In the genomic region with DNA sequence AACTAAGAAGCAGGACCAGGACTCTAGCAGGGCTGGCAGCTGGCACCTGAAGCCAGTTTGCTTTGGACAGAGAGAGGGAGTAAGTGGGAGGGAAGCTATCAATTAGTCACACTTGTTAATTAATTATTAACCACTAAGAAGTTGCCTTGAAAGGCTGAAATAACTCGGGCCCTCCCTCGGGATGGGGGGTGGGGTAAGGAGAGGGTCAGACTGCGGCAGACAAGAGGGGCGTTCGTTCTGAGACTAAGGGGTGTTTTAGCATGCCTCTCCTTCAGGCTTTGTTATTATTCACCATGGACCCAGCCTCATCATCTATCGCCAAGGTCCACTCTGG, we compare ENCODE assay signal across 11 mouse cellular contexts. TPM values are rescaled to one million over a fixed set of nuclear protein-coding genes. Genes with fewer than 3 reads are reported as not detected.
DNase-seq lines count a peak whose midpoint lies in the region; ATAC-seq and TF ChIP-seq lines count a peak whose summit lies in the region.
"Had no signal": no experiment of that assay in that cellular context is flagged by ENCODE, and none has a peak within 500 bp of the region (broad histone marks: within the 10 kb centered on the region; RNA-seq: fewer than 3 reads in every experiment).

No protein-coding gene starts in this region.

- DNase-seq in heart, postnatal 25 days (ENCODE audit: low spot score) = no peak
- DNase-seq in kidney, postnatal 14 days = peak; percentile 70
- DNase-seq in neural tube, embryonic 11.5 days (ENCODE audit: low spot score) = peak; percentile 47
- DNase-seq in gastrocnemius, adult 2 months = no peak
- no peak for DNase-seq in cerebellum, adult 11 months
- no peak for DNase-seq in thymus, adult 18-20 months

- H3K4me1 ChIP-seq in heart, embryonic 13.5 days = peaks cover 48% of the 10 kb centered on the region
- H3K4me1 ChIP-seq in embryonic facial prominence, embryonic 12.5 days = peaks cover 42% of the 10 kb centered on the region
- peaks cover 49% of the 10 kb centered on the region for H3K4me1 ChIP-seq in neural tube, embryonic 11.5 days (ENCODE audit: control insufficient read depth, insufficient read depth, low read length)

- no peak overlapping the region for H3K4me2 ChIP-seq in heart, embryonic 13.5 days
- peak overlapping the region; percentile 7; the same call in 1 of the 2 replicates for H3K4me2 ChIP-seq in embryonic facial prominence, embryonic 12.5 days (replicated peaks)
- no peak overlapping the region for H3K4me2 ChIP-seq in neural tube, embryonic 11.5 days (ENCODE audit: low read depth)

- WGBS in heart, embryonic 13.5 days = 54% methylated on average over 6 of the region's 6 CpGs
- WGBS in embryonic facial prominence, embryonic 12.5 days = 19% methylated on average over 6 of the region's 6 CpGs
- WGBS in neural tube, embryonic 11.5 days = 15% methylated on average over 6 of the region's 6 CpGs

- no peak overlapping the region for H3K9ac ChIP-seq in heart, embryonic 13.5 days
- no peak overlapping the region for H3K9ac ChIP-seq in embryonic facial prominence, embryonic 12.5 days
- H3K9ac ChIP-seq in neural tube, embryonic 11.5 days (ENCODE audit: low read length) = peak overlapping the region; percentile 5; the same call in 1 of the 2 replicates

- H3K4me3 ChIP-seq in heart, embryonic 13.5 days = no peak overlapping the region
- H3K4me3 ChIP-seq in embryonic facial prominence, embryonic 12.5 days = no peak overlapping the region
- H3K4me3 ChIP-seq in neural tube, embryonic 11.5 days (ENCODE audit: low read depth, low read length) = no peak overlapping the region
- no peak overlapping the region for H3K4me3 ChIP-seq in gastrocnemius, adult 2 months
- H3K4me3 ChIP-seq: hindbrain, embryonic 13.5 days had no signal

- H3K9me3 ChIP-seq in heart, embryonic 13.5 days = no peaks in the 10 kb centered on the region
- no peaks in the 10 kb centered on the region for H3K9me3 ChIP-seq in embryonic facial prominence, embryonic 12.5 days
- no peaks in the 10 kb centered on the region for H3K9me3 ChIP-seq in neural tube, embryonic 11.5 days (ENCODE audit: control insufficient read depth, low read length)
- H3K9me3 ChIP-seq: hindbrain, embryonic 13.5 days had no signal

- intact Hi-C loops in heart, postnatal 25 days (cut with DNase I) = no loop called here
- intact Hi-C loops in gastrocnemius, adult 2 months (cut with DNase I) = no loop called here

- 0 out of 2 replicates have a peak overlapping the region, but pooled peaks have one; percentile 8 for H3K27ac ChIP-seq in heart, embryonic 13.5 days (replicated peaks)
- H3K27ac ChIP-seq in embryonic facial prominence, embryonic 12.5 days = no peak overlapping the region; the same call in 1 of the 2 replicates
- peak overlapping the region; percentile 9; the same call in 1 of the 2 replicates for H3K27ac ChIP-seq in neural tube, embryonic 11.5 days (ENCODE audit: low read depth, low read length)
- H3K27ac ChIP-seq in gastrocnemius, adult 2 months = no peak overlapping the region
- H3K27ac ChIP-seq: hindbrain, embryonic 13.5 days had no signal

- TF ChIP-seq CTCF in gastrocnemius, adult 2 months (IDR thresholded peaks at IDR 0.05) = no peak

- H3K27me3 ChIP-seq in heart, embryonic 13.5 days (replicated peaks) = peaks cover 59% of the 10 kb centered on the region
- H3K27me3 ChIP-seq in embryonic facial prominence, embryonic 12.5 days = no peaks in the 10 kb centered on the region
- H3K27me3 ChIP-seq in neural tube, embryonic 11.5 days (ENCODE audit: control insufficient read depth, insufficient read depth, low read length) = no peaks in the 10 kb centered on the region

- ATAC-seq in heart, embryonic 13.5 days (ENCODE audit: extremely low read depth, insufficient number of reproducible peaks, low FRiP score, low TSS enrichment) = no peak
- ATAC-seq in embryonic facial prominence, embryonic 12.5 days (ENCODE audit: insufficient number of reproducible peaks, insufficient read depth, low FRiP score, low TSS enrichment) = no peak
- peak; percentile 25; the same call in 1 of the 2 replicates for ATAC-seq in neural tube, embryonic 11.5 days (ENCODE audit: insufficient read depth, low FRiP score, low TSS enrichment)
- ATAC-seq: CD4-positive, CD25-positive, alpha-beta regulatory T cell, adult 4 months had no signal

- H3K36me3 ChIP-seq in heart, embryonic 13.5 days = no peaks in the 10 kb centered on the region
- H3K36me3 ChIP-seq in embryonic facial prominence, embryonic 12.5 days = peaks cover 39% of the 10 kb centered on the region
- peaks cover 14% of the 10 kb centered on the region for H3K36me3 ChIP-seq in neural tube, embryonic 11.5 days (ENCODE audit: control insufficient read depth, insufficient read depth, low read length)
- H3K36me3 ChIP-seq: hindbrain, embryonic 13.5 days had no signal

RNA-seq across cellular contexts. Expression of a gene that starts 5.1 kb away (rescaled TPM):
- polyA plus RNA-seq in heart, embryonic 13.5 days (2015; fragmentation: Nextera tagmentation; extraction: Ambion mirVana) = 1.3 and 1.4 TPM in 2 replicates
- not detected for total RNA-seq in heart, postnatal 25 days (2021)
- 24.6 and 25.5 TPM in 2 replicates for polyA plus RNA-seq in embryonic facial prominence, embryonic 12.5 days (2016; fragmentation: Nextera tagmentation; extraction: Ambion mirVana)
- polyA plus RNA-seq in neural tube, embryonic 11.5 days (2014; fragmentation: Nextera tagmentation; extraction: Ambion mirVana) = 16.5 and 17.2 TPM in 2 replicates
- total RNA-seq in gastrocnemius, adult 2 months (2021) = not detected

RNA-seq across cellular contexts. Expression of a gene that starts 16.4 kb away (rescaled TPM):
- not detected in 2 replicates for polyA plus RNA-seq in heart, embryonic 13.5 days (2015; fragmentation: Nextera tagmentation; extraction: Ambion mirVana)
- total RNA-seq in heart, postnatal 25 days (2021) = not detected
- polyA plus RNA-seq in embryonic facial prominence, embryonic 12.5 days (2016; fragmentation: Nextera tagmentation; extraction: Ambion mirVana) = 0.31 TPM in 1 of 2 replicates, not detected in the other
- polyA plus RNA-seq in neural tube, embryonic 11.5 days (2014; fragmentation: Nextera tagmentation; extraction: Ambion mirVana) = not detected in 2 replicates
- total RNA-seq in gastrocnemius, adult 2 months (2021) = not detected
- polyA plus RNA-seq: CD4-positive, CD25-positive, alpha-beta regulatory T cell, adult 4 months; hindbrain, embryonic 13.5 days; spleen, adult 2 months had no signal

RNA-seq across cellular contexts. Expression of a gene that starts 31.7 kb away (rescaled TPM):
- not detected in 2 replicates for polyA plus RNA-seq in heart, embryonic 13.5 days (2015; fragmentation: Nextera tagmentation; extraction: Ambion mirVana)
- total RNA-seq in heart, postnatal 25 days (2021) = not detected
- polyA plus RNA-seq in embryonic facial prominence, embryonic 12.5 days (2016; fragmentation: Nextera tagmentation; extraction: Ambion mirVana) = not detected in 2 replicates
- polyA plus RNA-seq in neural tube, embryonic 11.5 days (2014; fragmentation: Nextera tagmentation; extraction: Ambion mirVana) = not detected in 2 replicates
- not detected for total RNA-seq in gastrocnemius, adult 2 months (2021)
- polyA plus RNA-seq: CD4-positive, CD25-positive, alpha-beta regulatory T cell, adult 4 months had no signal

Comparison
In these comparisons a context has a peak if more than half of its experiments do, and no peak if none do; other contexts are left out.
1. H3K27ac ChIP-seq: peak in heart, embryonic 13.5 days (single experiment) and neural tube, embryonic 11.5 days (single experiment); none in embryonic facial prominence, embryonic 12.5 days (single experiment) and gastrocnemius, adult 2 months (single experiment).
2. DNase-seq: peak in kidney, postnatal 14 days (single experiment) and neural tube, embryonic 11.5 days (single experiment); none in heart, postnatal 25 days (single experiment), gastrocnemius, adult 2 months (single experiment), cerebellum, adult 11 months (single experiment) and thymus, adult 18-20 months (0 of 2).